Mouse (Mus musculus) heart, postnatal 25 days (tissue): ENCODE data around the gene Lysmd1. TPM values are rescaled to one million over a fixed set of nuclear protein-coding genes. Genes with fewer than 3 reads are reported as not detected.

Experiments used
- DNase-seq: peaks from one replicate; pipeline ENCODE4 v3.0.0; 2022; ENCODE audit warnings: low spot score
- intact Hi-C: fragments of 180-260 bp; cut with DNase I; formaldehyde crosslinking; loops from one replicate; pipeline ENCODE4 v1.15.1; 2025
- microRNA-seq: library from miRNA; unstranded; fragments of <30 nt; microRNA quantifications from one replicate; pipeline ENCODE4 v1.2.0, GENCODE M21; 2022
- total RNA-seq, 2 experiments: library from RNA; stranded (reverse); gene quantifications; 2 replicates each; pipeline ENCODE4 v1.2.3; 2021

The Lysmd1 gene
- total RNA-seq, 2 experiments from 2014 or later = 6.7 to 7.9 TPM

- intact Hi-C loops = no loop called here
- DNase-seq = no peak
These were observed 36.1 kb downstream of the Lysmd1 start for GRCm38 (mm10) chr3:95169996-95170395.

- no peak for DNase-seq
- intact Hi-C loops = no loop called here
These were observed 37.2 kb downstream of the Lysmd1 start for GRCm38 (mm10) chr3:95171105-95171504.

- no peak for DNase-seq
- intact Hi-C loops = no loop called here
These were observed 38.8 kb downstream of the Lysmd1 start for GRCm38 (mm10) chr3:95172526-95173255.

GRCm38 (mm10) chr3:95173256-95173949 lies 39.5 kb downstream of the Lysmd1 start:
- DNase-seq = no peak
- intact Hi-C loops = no loop called here

- DNase-seq = peak; percentile 69
- intact Hi-C loops = loop anchor here (1.0 kb wide), 1 partner anchor 32 kb away; the partner anchor contains the start of gene Tnfaip8l2
These were observed 40.2 kb downstream of the Lysmd1 start for GRCm38 (mm10) chr3:95174011-95174592.

GRCm38 (mm10) chr3:95176500-95176899 lies 42.6 kb downstream of the Lysmd1 start:
- intact Hi-C loops = no loop called here
- no peak for DNase-seq

- intact Hi-C loops = no loop called here
- DNase-seq = no peak
These were observed 43.7 kb downstream of the Lysmd1 start for GRCm38 (mm10) chr3:95177583-95177982.

GRCm38 (mm10) chr3:95178948-95179347 lies 45.1 kb downstream of the Lysmd1 start:
- intact Hi-C loops = no loop called here
- no peak for DNase-seq

- intact Hi-C loops = no loop called here
- no peak for DNase-seq
These were observed 46.0 kb downstream of the Lysmd1 start for GRCm38 (mm10) chr3:95179890-95180289.

GRCm38 (mm10) chr3:95181841-95182240 lies 48.0 kb downstream of the Lysmd1 start:
- intact Hi-C loops = no loop called here
- DNase-seq = no peak

GRCm38 (mm10) chr3:95184796-95185577 lies 51.1 kb downstream of the Lysmd1 start:
- no peak for DNase-seq

GRCm38 (mm10) chr3:95186100-95186499 lies 52.2 kb downstream of the Lysmd1 start:
- intact Hi-C loops = no loop called here
- no peak for DNase-seq

More at GRCm38 (mm10) chr3:95184796-95185577, 51.1 kb downstream of the Lysmd1 start:
- intact Hi-C loops = no loop called here

- intact Hi-C loops = no loop called here
- no peak for DNase-seq
These were observed 53.0 kb downstream of the Lysmd1 start for GRCm38 (mm10) chr3:95186888-95187287.

Small RNAs within 50 kb of the gene (microRNA-seq; reads per million reads assigned to microRNA genes)
- not detected for gene Mir8099-1

Other genes with a start within 250 kb of the Lysmd1 start
- 100 to 1,000 TPM; 217 to 228 TPM for gene Psmb4, start 247.1 kb upstream of the Lysmd1 start, total RNA-seq
- 10 to 100 TPM; 93.9 to 98.3 TPM for gene Selenbp1, start 201.0 kb upstream of the Lysmd1 start, total RNA-seq
- gene Rfx5, start 180.0 kb upstream of the Lysmd1 start, total RNA-seq = 1 to 10 TPM; 6.2 to 6.9 TPM
- gene Pi4kb, start 159.4 kb upstream of the Lysmd1 start, total RNA-seq = 10 to 100 TPM; 25.3 to 27.0 TPM
- gene Zfp687, start 118.6 kb upstream of the Lysmd1 start, total RNA-seq = 10 to 100 TPM; 10.8 to 11.1 TPM
- 100 to 1,000 TPM; 119 to 129 TPM for gene Psmd4, start 91.5 kb upstream of the Lysmd1 start, total RNA-seq
- gene Pip5k1a, start 27.2 kb upstream of the Lysmd1 start, total RNA-seq = 10 to 100 TPM; 14.2 to 15.2 TPM
- 10 to 100 TPM; 31.3 to 32.2 TPM for gene Vps72, start 23.1 kb upstream of the Lysmd1 start, total RNA-seq
- gene Tmod4, start 9.6 kb upstream of the Lysmd1 start, total RNA-seq = 10 to 100 TPM; 17.3 to 24.5 TPM
- 10 to 100 TPM; 28.3 to 31.4 TPM for gene Scnm1, start 77 bp upstream of the Lysmd1 start, total RNA-seq
- 1 to 10 TPM; 2.0 to 2.1 TPM for gene Tnfaip8l2, start 8.3 kb downstream of the Lysmd1 start, total RNA-seq
- 1 to 10 TPM; 7.3 to 9.4 TPM for gene Sema6c, start 26.4 kb downstream of the Lysmd1 start, total RNA-seq
- 10 to 100 TPM; 12.7 to 14.1 TPM for gene Gabpb2, start 83.8 kb downstream of the Lysmd1 start, total RNA-seq
- 10 to 100 TPM; 19.9 to 26.0 TPM for gene Cdc42se1, start 94.6 kb downstream of the Lysmd1 start, total RNA-seq
- 1 to 10 TPM; 6.6 to 7.5 TPM for gene Mllt11, start 98.1 kb downstream of the Lysmd1 start, total RNA-seq
- not detected for gene Gm128, start 107.5 kb downstream of the Lysmd1 start, total RNA-seq
- gene Bnipl, start 117.1 kb downstream of the Lysmd1 start, total RNA-seq = not detected
- gene Mindy1, start 147.3 kb downstream of the Lysmd1 start, total RNA-seq = 10 to 100 TPM; 20.2 to 23.4 TPM
- 10 to 100 TPM; 22.1 to 22.8 TPM for gene Prune1, start 148.0 kb downstream of the Lysmd1 start, total RNA-seq
- under 1 TPM; 0.52 to 0.59 TPM for gene Anxa9, start 173.1 kb downstream of the Lysmd1 start, total RNA-seq
- 10 to 100 TPM; 35.9 to 40.4 TPM for gene Cers2, start 180.7 kb downstream of the Lysmd1 start, total RNA-seq
- gene Setdb1, start 223.1 kb downstream of the Lysmd1 start, total RNA-seq = 10 to 100 TPM; 11.2 to 11.4 TPM